Mouse (Mus musculus): ENCODE results near the gene Btg2.

Gene Btg2

GRCm38 (mm10) chr1:134028161-134028846, 50.6 kb downstream of the Btg2 start:
- in situ Hi-C loops (cut with MboI, MseI) = no loop called here

- in situ Hi-C loops (cut with MboI, MseI) = no loop called here
Measured at GRCm38 (mm10) chr1:134026741-134027140, 52.2 kb downstream of the Btg2 start.

GRCm38 (mm10) chr1:134025975-134026374, 52.9 kb downstream of the Btg2 start:
- in situ Hi-C loops (cut with MboI, MseI) = no loop called here

All from T-helper 1 cell (primary cell).